Mouse (Mus musculus) hindbrain, embryonic 14.5 days (tissue): ENCODE results near the gene Mrpl10. TPM values are rescaled to one million over a fixed set of nuclear protein-coding genes. Genes with fewer than 3 reads are reported as not detected.
A peak's percentile ranks its signal among the peaks of the same experiment; 100 is the strongest.

Experiments used
- ATAC-seq: fragments of 200-750 bp; cut with Nextera tagmentation; 2 replicates; pipeline ENCODE4 v1.8.0; 2017; ENCODE audit warnings: moderate number of reproducible peaks, mild to moderate bottlenecking, moderate TSS enrichment, moderate library complexity; ENCODE audit not compliant: low FRiP score
- DNase-seq: peaks from one replicate; pipeline ENCODE4 v3.0.0-alpha.2; 2015; ENCODE audit warnings: low spot score
- H3K27ac ChIP-seq: fragments of 300-500 bp; sonication (generic); 2 replicates; pipeline ENCODE4 v1.5.1; 2014; ENCODE audit warnings: mild to moderate bottlenecking, moderate library complexity
- H3K27me3 ChIP-seq: fragments of 300-500 bp; sonication (generic); 2 replicates; pipeline ENCODE4 v1.6.1; 2014; ENCODE audit warnings: mild to moderate bottlenecking, low read length, mixed read lengths; ENCODE audit not compliant: control insufficient read depth, insufficient read depth
- H3K36me3 ChIP-seq: fragments of 300-500 bp; sonication (generic); replicated peaks from 2 replicates; pipeline ENCODE4 v1.6.1; 2014; ENCODE audit not compliant: control insufficient read depth, insufficient read depth
- H3K4me1 ChIP-seq: fragments of 300-500 bp; sonication (generic); replicated peaks from 2 replicates; pipeline ENCODE4 v1.6.1; 2014; ENCODE audit warnings: antibody characterized with exemption, low read length, mixed read lengths; ENCODE audit not compliant: control insufficient read depth, insufficient read depth
- H3K4me2 ChIP-seq: fragments of 300-500 bp; sonication (generic); replicated peaks from 2 replicates; pipeline ENCODE4 v1.6.1; 2014; ENCODE audit warnings: mild to moderate bottlenecking, moderate library complexity
- H3K4me3 ChIP-seq: fragments of 300-500 bp; sonication (generic); replicated peaks from 2 replicates; pipeline ENCODE4 v1.5.1; 2014; ENCODE audit warnings: mild to moderate bottlenecking, low read length
- H3K9ac ChIP-seq: fragments of 300-500 bp; sonication (generic); 2 replicates; pipeline ENCODE4 v1.6.1; 2014
- H3K9me3 ChIP-seq: fragments of 300-500 bp; sonication (generic); 2 replicates; pipeline ENCODE4 v1.6.1; 2016; ENCODE audit warnings: low read length; ENCODE audit not compliant: control insufficient read depth
- WGBS: fragments of 180-500 bp; shearing (Covaris S2); extraction: QIAGEN DNeasy Blood & Tissue Kit; methylation state at CpG from one replicate; pipeline ENCODE4 v1.1.7; 2014; 5-methylcytosine and 5-hydroxymethylcytosine counted together
- polyA plus RNA-seq: library from polyadenylated mRNA; unstranded; fragments of >200 nt; fragmentation: Nextera tagmentation; extraction: Ambion mirVana; gene quantifications from 2 replicates; pipeline ENCODE4 v1.2.1, GENCODE M21; 2014

The Mrpl10 gene
- polyA plus RNA-seq, 1 experiment from 2014 or later = 60.5 TPM

DNA sequence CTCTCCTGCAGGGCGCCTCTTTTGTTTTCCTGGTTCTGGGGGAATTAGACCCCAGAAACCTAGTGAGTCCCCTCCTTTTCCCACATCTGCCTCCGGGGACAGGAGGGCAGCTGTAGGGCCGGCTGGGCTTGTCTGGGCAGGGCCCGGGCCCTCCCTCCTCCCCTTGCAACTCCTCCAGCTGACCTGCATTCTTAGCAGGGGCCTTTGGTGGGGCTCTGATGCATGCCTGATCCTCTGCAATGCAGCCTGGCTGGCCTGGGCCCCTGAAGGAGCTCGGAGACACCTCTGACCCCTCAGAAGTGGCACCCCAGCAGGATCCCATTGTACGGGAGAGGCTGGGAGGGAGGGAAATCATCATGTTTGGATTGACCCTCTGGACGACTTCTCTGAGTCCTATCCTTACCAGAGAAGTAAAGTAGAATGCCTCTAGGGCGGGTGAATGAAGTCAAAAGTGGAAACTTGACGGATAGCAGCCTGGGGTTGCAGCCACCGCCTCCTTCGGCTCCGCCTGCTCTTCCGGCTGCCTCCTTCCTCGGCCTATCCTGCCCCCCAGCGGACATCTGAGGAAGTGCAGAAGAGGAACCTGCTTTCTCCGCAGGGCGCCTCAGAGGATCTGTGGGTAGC lies 15.5 kb upstream of the Mrpl10 start:
- peaks cover 49% of the 10 kb centered on the region for H3K27me3 ChIP-seq
- no peak overlapping the region for H3K27ac ChIP-seq
- ATAC-seq (peak; percentile 54), DNase-seq (peak; percentile 90)
- peak overlapping the region; percentile 43 for H3K4me2 ChIP-seq
- H3K9ac ChIP-seq = peak overlapping the region; percentile 46
- WGBS = 2% methylated on average over 16 of the region's 17 CpGs
- H3K4me3 ChIP-seq = peak overlapping the region; percentile 8
- peaks cover 20% of the 10 kb centered on the region for H3K4me1 ChIP-seq
- H3K9me3 ChIP-seq = no peaks in the 10 kb centered on the region
- no peaks in the 10 kb centered on the region for H3K36me3 ChIP-seq

DNA sequence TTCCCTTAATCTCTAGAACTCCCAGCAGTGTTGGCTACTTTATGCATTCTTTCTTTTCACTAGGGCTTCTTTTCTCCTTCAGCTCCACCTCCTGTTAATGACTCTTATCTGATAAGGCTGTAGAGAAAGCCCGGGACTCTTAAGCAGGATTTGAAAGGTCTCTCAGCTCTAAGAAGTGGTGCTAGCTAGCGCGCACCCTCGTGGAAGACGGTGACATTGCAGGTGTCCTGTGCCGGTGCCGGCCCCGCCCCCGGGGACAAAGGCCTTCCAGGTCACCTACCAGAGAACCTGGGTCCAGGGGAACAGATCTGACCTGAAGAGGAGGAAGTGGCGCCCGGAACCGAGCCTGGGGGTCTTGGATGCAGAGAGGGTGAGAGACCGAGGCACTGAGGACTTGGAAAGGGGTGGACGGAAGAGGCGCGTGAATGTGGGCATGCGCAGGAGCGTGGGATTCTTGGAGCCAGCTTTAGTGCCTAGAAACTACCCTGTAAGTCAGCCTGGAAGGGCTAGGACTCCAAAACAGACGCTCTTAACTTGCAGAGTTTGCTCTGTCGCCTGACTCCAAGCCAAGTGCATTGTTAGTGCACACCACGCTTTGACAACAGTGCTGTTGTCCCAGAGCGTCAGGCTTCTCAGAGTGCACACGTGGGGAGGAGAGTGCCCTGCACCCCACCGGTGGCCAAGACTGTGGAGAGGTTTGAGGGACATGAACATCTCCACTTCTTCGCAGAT lies 11.5 kb upstream of the Mrpl10 start, which contains the start of gene Scrn2:
TSS of gene Scrn2 (plus strand) at position 253 of the 732 bp plus-strand sequence.
- Histone ChIP-seq H3K27ac (peak within 1 kb of the TSS; percentile 78), H3K9me3 (no peaks in the 10 kb centered on the region), H3K4me2 (peak within 1 kb of the TSS; percentile 74), H3K9ac (peak within 1 kb of the TSS; percentile 71), H3K27me3 (peaks cover 9% of the 10 kb centered on the region), H3K4me3 (peak within 1 kb of the TSS; percentile 58), H3K4me1 (peaks cover 8% of the 10 kb centered on the region), H3K36me3 (no peaks in the 10 kb centered on the region)
- peak; percentile 72; the same call in 1 of the 2 replicates for ATAC-seq
- 1% methylated on average over 25 of the region's 25 CpGs for WGBS
- DNase-seq = peak; percentile 86

DNA sequence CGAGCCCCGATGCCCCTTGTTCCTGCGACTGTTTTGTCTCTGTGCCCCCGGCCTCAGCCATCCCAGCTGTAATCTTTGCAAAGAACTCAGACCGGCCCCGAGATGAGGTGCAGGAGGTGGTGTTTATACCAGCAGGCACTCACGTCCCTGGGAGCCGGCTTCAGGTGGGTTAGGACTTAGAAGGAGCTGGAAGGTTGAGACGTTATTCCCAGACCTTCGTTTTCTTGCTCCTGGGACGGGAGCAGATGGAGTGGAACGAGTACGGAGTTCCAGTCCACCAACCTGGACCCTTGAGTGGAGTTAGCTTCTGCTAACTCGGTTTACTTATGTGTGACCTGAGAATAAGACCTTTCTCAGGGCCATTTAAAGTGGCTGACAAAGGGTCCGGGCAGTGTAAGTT lies 10.9 kb upstream of the Mrpl10 start:
- H3K4me1 ChIP-seq = peaks cover 8% of the 10 kb centered on the region
- H3K9me3 ChIP-seq = no peaks in the 10 kb centered on the region
- H3K4me3 ChIP-seq = peak overlapping the region; percentile 58
- 25% methylated on average over 15 of the region's 15 CpGs for whole genome bisulfite sequencing
- DNase-seq (no peak), ATAC-seq (no peak)
- H3K36me3 ChIP-seq = no peaks in the 10 kb centered on the region
- peak overlapping the region; percentile 74 for H3K4me2 ChIP-seq
- peak overlapping the region; percentile 71 for H3K9ac ChIP-seq
- 0 out of 2 replicates have a peak, but pooled peaks cover 3% of the 10 kb centered on the region for H3K27me3 ChIP-seq
- H3K27ac ChIP-seq = no peak overlapping the region

DNA sequence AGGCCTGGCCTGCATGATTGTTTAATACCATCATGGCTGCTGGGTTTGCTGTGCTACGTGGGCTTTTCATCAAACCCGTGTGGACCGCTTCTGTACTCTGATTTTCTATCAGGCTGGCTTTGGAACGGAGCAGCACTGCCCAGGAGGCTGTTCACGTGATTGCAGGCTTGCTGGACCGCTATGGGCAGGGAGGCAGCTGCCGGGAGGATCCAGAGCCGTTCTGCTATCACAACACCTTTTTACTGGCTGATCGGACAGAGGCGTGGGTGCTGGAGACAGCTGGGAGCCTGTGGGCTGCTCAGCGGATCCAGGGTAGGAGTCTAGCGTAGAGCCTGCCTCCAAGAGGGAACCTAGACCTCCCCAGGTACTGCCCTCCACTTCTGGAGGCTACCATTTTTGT lies 9.4 kb upstream of the Mrpl10 start:
- Histone ChIP-seq H3K9ac (no peak overlapping the region), H3K4me1 (peaks cover 8% of the 10 kb centered on the region), H3K4me3 (no peak overlapping the region), H3K27me3 (no peaks in the 10 kb centered on the region), H3K4me2 (no peak overlapping the region), H3K36me3 (no peaks in the 10 kb centered on the region), H3K9me3 (no peaks in the 10 kb centered on the region), H3K27ac (no peak overlapping the region)
- no peak for DNase-seq
- no peak for ATAC-seq
- WGBS = 86% methylated on average over 12 of the region's 12 CpGs

DNA sequence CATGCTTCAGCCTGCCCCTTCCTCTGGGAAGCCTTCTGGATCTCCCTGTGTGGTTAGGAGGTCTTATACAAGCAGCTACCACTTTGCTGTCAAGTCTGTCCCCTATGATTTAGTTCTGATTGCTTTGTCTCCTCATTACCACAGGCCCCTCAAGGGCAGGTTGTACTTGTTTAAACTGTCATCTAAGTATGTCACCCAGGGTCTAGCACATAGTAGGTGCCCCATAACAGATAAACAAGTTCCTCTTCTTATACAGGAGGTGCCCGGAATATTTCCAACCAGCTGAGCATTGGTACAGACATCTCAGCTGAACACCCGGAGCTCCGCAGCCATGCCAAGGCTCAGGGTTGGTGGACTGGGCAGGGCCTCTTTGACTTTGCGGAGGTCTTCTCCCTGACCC lies 8.9 kb upstream of the Mrpl10 start:
- no peak overlapping the region for H3K27ac ChIP-seq
- no peaks in the 10 kb centered on the region for H3K27me3 ChIP-seq
- H3K36me3 ChIP-seq = no peaks in the 10 kb centered on the region
- WGBS = 98% methylated on average over 4 of the region's 4 CpGs
- no peak overlapping the region for H3K4me2 ChIP-seq
- peaks cover 8% of the 10 kb centered on the region for H3K4me1 ChIP-seq
- H3K9ac ChIP-seq = no peak overlapping the region
- ATAC-seq = no peak
- H3K4me3 ChIP-seq = no peak overlapping the region
- no peak for DNase-seq
- H3K9me3 ChIP-seq = no peaks in the 10 kb centered on the region

DNA sequence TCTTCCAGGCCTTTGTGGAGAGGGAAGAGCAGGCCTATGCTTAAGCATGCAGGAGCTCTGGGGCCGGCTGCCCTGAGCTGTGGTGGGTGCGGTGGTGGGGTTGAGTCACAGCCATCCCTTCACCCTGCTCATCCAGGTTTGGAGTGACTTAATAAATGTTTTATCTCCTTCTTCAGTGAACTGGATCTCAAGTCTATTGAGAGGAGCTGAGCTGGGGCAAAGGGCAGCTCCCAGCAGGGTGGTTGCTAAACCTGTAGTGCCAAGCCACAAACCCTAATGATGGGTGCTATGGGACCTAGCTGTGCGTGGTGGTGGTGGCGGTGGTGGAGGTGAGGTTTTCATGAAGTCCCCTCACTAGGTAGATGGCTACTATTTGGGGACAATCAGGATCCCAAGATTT lies 7.6 kb upstream of the Mrpl10 start:
- Histone ChIP-seq H3K9me3 (no peaks in the 10 kb centered on the region), H3K4me3 (no peak overlapping the region), H3K36me3 (no peaks in the 10 kb centered on the region), H3K27ac (no peak overlapping the region), H3K4me2 (no peak overlapping the region), H3K9ac (no peak overlapping the region), H3K4me1 (peaks cover 8% of the 10 kb centered on the region), H3K27me3 (no peaks in the 10 kb centered on the region)
- DNase-seq (no peak), ATAC-seq (no peak)
- WGBS = 93% methylated on average over 4 of the region's 4 CpGs

- Histone ChIP-seq H3K9me3 (no peaks in the 10 kb centered on the region), H3K27ac (no peak overlapping the region), H3K27me3 (no peaks in the 10 kb centered on the region), H3K4me1 (no peaks in the 10 kb centered on the region), H3K4me2 (no peak overlapping the region), H3K9ac (no peak overlapping the region), H3K36me3 (no peaks in the 10 kb centered on the region), H3K4me3 (no peak overlapping the region)
- ATAC-seq = no peak
- 72% methylated on average over 5 of the region's 5 CpGs for WGBS
- no peak for DNase-seq
These were observed 5.2 kb upstream of the Mrpl10 start for GRCm38 (mm10) chr11:97036141-97036540.

DNA sequence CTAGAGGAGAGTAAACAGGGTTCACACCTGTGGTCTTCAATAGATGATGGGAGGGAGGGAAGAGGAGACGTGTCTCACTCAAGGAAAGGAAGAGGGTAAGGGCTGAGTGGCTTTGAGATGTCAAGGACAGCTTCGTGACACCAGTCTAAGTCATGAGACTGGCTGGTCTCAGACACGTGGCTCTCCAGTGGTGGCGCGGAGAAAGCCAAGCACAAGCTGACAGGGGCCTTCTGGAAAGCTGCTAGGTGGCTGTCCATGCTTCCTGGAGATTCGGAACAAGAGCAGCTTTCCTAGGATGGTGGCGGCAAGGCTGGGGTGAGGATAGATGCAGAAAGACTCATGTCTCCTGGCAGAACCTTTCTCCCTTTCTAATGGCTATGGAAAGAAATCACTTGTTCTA lies 2.5 kb upstream of the Mrpl10 start:
- Histone ChIP-seq H3K4me1 (peaks cover 6% of the 10 kb centered on the region), H3K9me3 (no peaks in the 10 kb centered on the region), H3K9ac (no peak overlapping the region), H3K36me3 (no peaks in the 10 kb centered on the region), H3K27me3 (no peaks in the 10 kb centered on the region), H3K27ac (no peak overlapping the region), H3K4me3 (no peak overlapping the region), H3K4me2 (no peak overlapping the region)
- no peak for DNase-seq
- WGBS = 73% methylated on average over 7 of the region's 7 CpGs
- no peak for ATAC-seq

DNA sequence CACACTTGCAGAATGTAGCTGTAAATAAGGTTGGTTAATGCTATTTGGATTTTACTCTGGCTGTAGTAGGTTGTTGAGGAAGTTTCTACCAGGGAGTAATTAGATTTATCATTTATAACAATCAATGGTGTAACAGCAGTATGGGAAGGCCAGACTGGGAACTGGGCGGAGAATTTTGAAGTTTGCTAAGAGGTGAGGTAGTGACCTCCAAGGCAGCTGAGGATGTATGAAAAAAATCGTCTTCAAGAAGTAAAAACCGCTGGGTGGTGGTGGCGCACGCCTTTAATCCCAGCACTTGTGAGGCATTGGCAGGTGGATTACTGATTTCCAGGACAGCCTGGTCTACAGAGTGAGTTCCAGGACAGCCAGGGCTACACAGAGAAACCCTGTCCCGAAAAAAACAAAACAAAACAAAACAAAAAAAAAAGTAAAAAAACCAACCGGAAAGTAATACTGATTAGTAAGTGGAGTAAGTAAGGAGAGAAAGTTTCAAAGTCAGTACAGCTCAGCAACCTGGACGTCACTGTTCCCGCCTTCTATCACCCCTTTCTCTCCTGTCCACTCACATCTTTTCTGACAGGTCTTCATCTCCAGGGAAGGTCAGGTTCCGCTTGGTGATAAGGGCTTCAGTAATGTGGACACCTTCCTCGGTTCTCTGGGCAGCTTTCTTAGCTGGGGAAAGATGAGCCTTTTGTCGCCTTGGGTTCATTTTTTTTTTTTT lies 899 bp upstream of the Mrpl10 start:
- Histone ChIP-seq H3K4me1 (peaks cover 6% of the 10 kb centered on the region), H3K4me3 (peak overlapping the region; percentile 68), H3K4me2 (peak overlapping the region; percentile 81), H3K36me3 (0 out of 2 replicates have a peak, but pooled peaks cover 4% of the 10 kb centered on the region), H3K27me3 (no peaks in the 10 kb centered on the region), H3K27ac (0 out of 2 replicates have a peak overlapping the region, but pooled peaks have one; percentile 64), H3K9ac (peak overlapping the region; percentile 55), H3K9me3 (no peaks in the 10 kb centered on the region)
- no peak for ATAC-seq
- DNase-seq = no peak
- 57% methylated on average over 12 of the region's 12 CpGs for WGBS
